Mouse (Mus musculus): Measurements from ENCODE around the gene Rptn.

GRCm38 (mm10) chr3:93442030-93442429 is 48.5 kb downstream of the Rptn start, which contains the start of gene Tchh:
- TF ChIP-seq POLR2A (IDR thresholded peaks at IDR 0.05; ENCODE audit: borderline replicate concordance, extremely low read depth, insufficient read depth, insufficient read length, poor library complexity, severe bottlenecking): no peak
- TF ChIP-seq CTCF (IDR thresholded peaks at IDR 0.05; ENCODE audit: borderline replicate concordance, extremely low read depth, insufficient read depth, insufficient read length): no peak

Measured in brain, embryonic 14.5 days (tissue).